Mouse (Mus musculus): Measurements from ENCODE around the gene Hnrnpc.

Hnrnpc gene

DNA sequence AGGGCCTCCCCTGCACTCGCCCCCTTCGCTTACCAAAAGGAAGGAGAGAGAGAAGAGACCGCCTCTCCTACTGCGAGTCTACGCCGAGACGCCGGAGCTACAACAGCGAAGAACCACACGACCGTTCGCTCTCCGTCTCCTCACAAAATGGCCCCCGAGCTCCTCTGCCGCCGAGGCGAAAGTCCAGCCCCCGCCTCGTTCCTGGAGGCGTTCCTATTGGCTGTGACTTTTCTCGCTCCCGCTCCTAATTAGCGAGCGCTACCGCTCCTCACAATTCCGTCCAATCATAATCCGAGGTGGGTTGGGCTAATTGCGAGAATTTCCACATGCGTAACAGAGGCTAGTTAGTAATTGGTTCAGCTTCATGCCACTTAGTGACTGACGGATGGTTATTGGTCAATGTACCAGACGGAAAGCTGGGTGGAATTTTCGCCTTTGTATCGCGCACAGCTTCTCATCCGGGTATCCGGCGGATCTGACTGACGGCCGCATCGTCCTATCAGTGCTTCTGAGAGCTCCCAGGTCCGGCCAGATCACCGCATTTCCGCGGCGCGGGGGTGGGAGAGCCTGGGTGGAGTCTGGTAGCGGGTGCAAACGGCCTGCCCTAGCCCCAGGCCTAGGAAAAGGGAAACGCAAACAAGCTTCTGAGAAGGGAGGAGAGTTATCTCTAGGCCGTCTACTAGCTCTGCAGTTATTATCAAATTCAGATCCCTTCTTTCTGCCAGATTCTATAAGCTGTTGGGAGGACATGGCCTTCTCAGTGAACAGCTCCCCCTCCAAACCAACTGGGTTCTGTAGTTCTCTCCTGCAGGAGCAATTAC is at the start of gene Hnrnpc:
Gene Hnrnpc (minus strand): TSS at position 173 of the 821 bp plus-strand sequence.
- peak; percentile 100 for DNase-seq

DNA sequence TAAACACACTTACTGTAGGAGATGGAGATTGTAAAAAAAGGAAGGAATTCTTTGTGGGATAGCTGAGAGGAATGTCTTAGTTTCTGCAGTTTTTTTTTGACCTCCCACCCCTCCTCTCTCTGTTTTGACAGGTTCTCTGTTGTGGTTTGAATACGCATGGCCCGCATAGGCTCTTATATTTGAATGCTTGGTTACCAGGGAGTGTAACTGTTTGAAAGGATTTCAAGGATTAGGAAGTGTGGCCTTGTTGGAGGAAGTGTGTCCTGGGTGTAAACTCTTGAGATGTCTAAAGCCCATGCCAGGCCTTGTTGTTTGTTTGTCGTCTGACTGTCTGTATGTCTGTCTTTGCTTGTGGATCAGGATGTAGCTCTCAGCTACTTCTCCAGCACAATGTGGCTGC is 48.8 kb upstream of the Hnrnpc start:
- DNase-seq = no peak

DNA sequence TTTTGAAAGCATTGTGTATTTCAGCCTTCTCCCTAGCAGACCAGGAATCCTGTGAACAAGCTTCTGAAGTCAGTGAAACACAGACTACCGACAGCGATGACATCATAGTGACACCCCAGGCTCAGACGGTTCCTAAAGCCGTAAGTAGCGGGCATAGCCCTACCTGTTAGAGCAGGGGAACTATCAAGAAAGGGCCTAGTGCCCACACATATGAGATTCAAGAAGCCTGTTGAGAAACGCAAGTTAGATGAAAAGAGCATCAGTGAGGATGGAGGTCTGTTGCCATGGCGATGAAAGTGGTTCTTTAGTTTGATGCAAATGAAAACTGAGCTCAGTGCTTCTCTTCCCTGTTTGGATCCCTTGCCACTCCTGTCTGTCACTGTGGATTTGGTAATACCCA is 48.4 kb upstream of the Hnrnpc start:
- no peak for DNase-seq

DNA sequence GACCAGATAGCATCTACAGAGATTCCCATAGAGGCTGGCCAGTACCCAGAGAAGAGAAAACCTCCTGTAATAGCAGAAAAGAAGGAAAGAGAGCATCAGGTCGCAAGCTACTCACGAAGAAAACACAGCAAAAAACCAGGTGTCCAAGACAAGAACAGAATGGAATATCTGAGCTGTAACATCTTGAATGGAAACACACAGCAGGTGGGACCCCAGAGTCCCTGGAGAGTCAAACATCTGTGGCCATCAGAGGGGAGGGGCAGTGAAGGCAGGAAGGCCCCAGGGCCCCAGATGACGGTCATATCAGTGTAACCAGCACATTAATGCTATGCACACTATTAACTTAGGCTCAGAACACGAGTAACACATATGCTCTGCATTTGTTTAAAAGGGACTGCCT is 46.1 kb upstream of the Hnrnpc start:
- no peak for DNase-seq

DNA sequence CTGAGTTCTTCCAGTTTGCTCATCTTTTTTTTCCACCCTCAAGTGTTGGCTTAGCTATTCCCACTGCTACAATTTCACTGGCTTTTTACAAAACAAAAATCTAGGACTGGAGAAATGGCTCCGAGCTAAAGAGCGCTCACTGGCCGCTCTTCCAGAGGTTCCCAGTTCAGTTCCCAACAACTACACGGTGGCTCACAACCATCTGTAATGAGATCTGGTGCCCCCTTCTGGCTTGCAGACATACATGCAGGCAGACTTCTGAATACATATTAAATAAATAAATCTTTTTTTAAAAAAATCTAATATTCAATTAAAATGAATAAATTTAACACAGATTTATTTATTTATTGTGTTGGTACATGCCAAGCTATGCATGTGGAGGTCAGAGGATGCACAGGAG is 42.7 kb upstream of the Hnrnpc start:
- no peak for DNase-seq

DNA sequence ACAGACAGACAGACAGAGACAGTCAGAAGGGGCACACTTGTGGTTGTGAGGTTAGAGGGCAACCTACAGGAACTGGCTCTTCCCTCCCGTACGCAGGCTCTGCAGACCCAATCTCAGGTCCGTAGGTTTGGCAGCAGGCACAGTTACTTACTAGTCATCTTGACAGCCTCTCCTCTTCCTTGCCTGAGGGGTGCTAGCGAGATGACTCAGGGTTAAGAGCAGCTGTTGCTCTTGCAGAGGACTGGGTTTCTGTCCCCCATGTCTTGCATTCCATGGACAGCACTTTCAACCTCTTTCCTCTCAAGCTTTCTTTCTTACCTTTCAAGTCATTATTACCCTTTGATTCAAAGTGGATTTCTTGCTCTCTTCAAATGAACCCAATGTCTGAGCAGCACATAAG is 40.3 kb upstream of the Hnrnpc start:
- no peak for DNase-seq

DNA sequence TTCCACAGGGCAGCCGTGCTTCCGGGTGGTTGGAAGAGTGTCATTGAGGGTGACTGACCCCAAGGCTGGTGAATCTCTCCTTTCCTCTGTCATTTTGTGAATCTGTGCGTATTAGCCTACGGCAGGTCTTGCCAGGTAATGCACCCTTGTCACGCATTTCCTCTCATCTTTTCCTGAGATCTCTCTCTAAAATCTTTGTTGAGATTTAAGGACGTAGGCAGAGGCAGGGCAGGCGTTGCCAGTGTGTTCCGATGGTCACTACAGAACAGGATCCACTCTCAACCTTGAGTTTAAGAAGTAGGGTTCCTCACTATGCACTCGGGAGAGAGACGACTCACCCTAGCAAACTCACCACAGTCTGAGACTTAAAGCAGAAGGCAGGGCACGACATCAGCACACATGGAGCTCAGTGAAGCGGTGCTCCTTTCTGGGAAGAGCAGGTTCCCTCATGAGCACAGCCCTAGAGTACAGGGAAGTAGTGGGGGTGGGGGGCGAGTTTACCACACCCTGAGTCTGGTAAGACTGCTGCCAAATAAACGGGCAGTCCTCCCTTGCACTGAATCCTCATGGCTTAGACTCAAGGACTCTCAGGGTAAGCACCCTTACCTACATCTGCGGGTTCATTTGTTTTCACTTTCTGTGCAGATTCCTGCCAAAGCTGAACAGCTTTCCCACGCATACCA is 37.8 kb upstream of the Hnrnpc start:
- no peak for DNase-seq

DNA sequence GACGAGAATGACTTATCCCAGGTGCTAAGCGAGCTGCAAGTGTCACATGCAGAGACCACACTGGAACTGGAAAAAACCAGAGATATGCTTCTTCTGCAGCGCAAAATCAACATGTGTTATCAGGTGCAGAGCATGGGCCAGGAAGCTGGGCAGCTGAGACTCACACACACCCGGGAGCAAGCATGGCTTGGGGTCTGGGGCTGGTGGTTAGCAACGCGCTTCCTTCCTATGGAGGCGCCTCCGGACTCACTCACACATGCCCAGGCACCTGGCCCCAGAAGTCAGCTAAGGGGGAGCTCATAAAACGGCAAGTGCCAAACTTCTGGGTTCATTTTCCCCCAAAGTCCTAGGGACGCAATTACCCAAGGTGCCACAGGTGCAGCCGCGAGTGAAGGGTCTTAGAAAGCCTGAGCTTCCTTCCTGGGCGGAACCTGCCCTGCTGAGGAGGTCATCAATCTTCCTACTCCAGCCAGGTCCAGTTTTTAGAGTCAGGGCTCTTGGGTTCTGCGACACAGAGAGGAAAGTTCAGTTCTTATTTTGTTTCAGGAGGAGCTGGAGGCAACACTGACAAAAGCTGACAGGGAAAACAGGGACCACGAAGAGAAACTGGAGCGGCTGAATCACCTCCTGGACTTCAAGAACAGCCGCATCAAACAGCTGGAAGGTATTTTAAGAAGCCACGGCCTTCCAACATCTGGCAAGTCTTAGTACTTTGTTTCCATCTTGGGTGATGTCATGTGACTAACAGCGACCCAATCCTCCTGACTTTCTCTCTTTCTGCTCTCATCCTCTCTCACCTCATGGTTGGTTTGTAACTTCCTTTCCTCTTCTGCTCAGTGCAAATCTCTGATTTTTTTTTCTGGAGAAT is 37.0 kb upstream of the Hnrnpc start:
- no peak for DNase-seq

DNA sequence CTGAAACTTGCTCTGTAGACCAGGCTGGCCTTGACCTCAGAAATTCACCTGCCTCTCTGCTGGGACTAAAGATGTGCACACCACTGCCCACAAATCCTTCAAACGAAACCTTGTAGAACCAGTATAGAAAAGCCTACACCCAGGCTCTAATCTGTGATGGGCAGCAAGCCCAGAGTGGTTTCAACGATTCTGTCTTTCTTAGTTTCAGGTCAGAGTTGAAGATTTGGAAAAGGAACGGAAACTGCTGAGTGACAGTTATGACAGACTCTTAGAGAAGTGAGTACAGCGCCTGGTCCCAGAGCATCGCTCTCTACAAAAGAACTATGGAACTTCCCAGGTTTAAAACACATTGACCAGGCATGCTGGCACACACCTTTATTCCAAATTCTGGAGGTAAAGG is 29.8 kb upstream of the Hnrnpc start:
- peak; percentile 90 for DNase-seq

DNA sequence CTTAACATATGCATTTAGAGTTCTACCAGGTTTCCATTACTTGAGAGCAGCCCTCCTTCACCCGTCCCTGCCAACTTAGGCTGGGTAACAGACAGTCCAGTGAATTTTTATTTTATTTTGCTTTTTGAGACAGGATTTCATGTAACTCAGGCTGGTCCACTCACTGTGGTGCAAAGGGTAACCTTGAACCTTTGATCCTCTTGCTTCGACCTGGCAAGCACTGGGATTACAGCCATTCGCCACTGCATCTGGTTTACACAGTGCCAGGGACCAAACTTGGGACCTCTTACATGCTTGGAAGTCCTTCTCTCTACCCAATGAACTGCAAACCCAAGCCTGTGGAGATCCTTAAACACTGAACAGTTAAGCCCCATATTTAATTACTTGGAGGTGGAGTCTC is 20.8 kb upstream of the Hnrnpc start:
- DNase-seq = no peak

DNA sequence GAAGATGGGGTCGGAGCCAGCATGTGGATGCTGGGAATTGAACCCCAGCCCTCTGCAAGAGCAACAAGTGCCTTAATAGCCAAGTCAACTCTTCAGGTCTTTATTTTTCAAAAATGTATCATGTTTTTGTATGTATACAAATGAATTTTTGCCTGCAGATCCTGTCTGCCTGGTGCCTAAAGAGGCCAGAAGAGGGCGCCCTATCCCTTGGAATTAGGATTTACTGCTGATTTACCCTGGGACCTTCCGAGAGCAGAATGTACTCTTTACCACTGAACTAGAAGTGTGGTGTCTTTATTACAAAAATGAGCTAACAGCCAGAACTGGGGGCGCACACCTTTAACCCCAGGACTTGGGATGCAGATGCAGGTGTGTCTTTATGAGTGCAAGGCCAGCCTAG is 20.1 kb upstream of the Hnrnpc start:
- DNase-seq = peak; percentile 90

DNA sequence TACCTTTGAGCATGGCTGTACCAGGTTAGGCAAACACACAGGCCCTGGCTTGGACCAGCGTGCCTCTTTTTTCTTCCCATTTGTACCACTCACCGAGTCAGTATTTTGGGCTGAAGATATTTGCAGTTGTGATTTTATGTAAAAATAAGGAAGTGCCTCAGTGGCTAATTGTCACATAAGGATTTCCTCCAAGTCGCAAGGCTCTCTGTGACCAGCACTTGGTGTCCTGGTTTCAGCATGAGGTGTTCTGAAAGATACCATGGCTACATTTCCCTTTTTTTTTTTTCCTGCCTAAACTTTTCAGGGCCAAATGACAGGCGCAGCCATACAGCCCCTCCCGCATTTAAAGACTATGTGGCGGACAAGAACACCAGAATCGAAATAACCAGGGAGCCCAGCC is 16.3 kb upstream of the Hnrnpc start:
- no peak for DNase-seq

DNA sequence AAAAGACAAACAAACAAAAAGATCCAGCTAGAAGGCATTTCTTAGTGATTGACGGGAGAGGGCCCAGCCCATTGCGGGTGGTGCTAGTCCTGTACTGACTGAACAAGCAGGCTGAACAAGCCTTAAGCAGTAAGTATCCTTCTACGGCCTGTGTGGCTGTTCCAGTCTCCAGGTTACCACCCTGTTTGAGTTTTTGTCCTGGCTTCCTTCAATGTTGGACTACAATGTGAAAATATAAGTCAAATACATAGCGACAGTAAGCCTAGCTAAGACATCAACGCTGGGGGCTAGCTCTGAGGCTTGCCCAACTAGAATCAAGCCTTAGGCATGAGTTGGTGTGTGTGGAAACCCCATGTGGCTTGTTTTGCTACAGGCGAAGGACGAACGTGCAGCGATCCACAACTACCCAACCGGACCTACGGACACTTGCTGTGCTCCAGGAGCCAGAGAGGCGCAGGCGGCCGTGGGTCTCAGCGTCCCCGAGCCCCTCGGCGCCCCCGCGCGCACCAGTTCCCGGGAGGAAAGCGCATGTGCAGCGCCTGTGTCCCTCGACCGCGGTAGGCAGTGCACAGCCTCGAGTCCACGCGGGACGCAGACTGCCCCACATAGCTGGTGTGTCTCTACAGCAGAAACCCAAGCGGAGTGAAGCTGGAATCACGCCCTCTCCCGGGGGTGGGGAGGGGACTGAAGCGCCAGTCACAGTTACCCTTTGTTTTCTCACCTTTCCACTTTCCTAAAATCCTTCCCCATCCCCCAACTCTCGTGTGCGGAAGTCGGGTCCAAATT is 15.2 kb upstream of the Hnrnpc start:
- DNase-seq = peak; percentile 89

DNA sequence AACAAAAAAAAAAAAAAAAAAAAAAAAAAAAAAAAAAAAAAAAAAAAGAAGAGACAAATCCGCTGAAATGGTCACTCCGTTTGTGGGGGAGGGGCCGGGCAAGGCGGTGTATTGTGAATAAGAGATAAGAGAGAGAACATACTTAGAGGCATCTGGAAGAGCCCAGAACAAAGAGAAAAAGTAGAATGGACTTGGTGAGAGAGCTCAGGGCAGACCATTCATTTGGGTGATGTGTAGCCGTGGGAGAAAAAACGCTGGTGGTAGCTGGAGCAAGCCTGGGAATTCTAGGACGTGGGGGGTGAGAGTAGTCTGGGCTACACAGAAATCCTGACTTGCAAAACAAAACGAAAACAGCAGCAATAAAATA is 14.6 kb upstream of the Hnrnpc start:
- DNase-seq = peak; percentile 27

DNA sequence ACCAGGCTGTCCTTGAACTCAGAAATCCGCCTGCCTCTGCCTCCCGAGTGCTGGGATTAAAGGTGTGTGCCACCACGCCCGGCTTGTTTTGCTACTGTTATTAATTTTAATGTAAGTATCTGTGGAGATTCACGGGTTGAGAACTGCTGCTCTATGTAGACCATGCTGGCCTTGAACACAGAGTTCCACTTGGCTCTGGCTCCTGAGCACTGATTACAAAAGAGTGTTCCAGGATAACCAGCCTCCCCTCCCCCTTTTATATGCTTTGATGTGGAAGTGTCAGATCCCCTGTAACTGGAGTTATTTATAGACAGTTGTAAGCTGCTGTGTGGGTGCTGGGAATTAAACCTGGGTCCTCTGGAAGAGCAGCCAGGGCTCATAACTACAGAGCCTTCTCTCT is 13.4 kb upstream of the Hnrnpc start:
- DNase-seq = peak; percentile 62

DNA sequence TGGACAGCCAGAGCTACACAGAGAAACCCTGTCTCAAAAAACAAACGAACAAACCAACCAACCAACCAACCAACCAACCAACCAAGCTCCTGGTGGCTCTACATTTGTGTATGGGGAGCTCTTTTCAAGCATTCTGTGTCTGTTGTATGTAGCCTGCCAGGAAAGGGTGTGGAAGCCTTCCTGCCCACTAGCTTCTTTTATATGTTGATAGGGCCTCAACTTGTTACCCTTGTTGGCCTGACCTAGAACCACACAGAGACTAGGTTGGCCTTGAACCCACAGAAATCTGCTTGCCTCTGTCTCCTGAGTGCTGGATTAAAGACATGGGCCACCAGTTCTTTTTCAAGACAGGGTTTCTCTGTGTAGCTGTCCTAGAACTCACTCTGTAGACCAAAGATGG is 10.3 kb upstream of the Hnrnpc start:
- DNase-seq = no peak

DNA sequence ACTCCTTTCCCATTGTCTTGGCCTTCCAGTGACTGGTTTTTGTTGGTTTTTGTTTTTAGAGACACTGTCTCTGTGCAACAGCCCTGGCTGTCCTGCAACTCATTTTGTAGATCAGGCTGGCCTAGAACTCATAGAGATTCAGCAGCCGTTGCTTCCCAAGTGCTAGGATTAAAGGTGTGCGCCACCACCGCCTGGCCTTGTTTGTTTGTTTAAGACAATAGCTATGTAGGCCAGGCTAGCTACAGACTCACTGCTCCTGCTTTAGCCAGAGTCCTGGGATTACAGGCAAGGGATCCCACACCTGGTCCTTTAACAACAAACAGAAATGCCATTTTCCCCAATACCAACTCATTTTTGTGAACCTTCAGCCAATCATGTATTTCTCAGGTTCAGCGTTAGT is 6.5 kb upstream of the Hnrnpc start, which contains the start of gene Rpgrip1:
Gene Rpgrip1 (plus strand): TSS at position 359 of the 400 bp plus-strand sequence.
- DNase-seq = peak; percentile 74

DNA sequence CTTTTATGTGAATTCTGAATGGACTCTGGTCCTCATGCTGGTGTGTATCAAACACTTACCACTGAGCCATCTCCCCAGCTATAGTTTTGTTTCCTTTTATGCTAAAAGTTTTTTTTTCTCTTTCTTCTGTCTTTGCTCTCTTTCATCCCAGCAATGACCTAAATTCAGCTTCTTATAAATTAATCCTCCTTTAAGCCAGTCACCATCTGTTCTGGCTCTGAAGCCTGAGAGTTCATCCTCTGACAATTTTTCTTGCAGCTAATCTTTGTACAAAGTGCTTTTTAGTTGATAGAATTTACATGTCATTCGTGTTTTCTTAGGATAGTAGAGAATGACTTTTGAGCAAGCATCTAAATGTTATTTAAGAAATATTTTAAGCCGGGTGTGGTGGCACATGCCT is 4.2 kb upstream of the Hnrnpc start:
- DNase-seq = no peak

DNA sequence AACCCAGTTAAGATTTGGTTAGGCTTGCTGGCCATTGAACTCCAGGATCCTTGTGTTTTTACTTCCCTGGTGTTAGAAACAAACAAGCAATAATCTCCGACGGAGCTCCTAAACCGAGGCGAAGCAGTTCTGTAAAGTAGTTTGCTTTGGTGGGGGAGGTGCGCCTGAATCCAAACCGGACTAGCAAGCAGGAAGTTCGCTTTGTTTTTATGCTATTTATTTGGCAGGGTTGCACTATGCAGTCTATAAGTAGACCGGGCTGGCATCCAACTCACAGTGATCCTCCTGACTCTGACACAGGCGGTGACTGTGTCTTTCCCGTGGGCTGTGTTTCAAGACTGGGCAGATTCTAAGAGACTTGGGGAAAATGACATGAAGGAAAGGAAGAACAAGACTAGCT is 2.9 kb upstream of the Hnrnpc start:
- peak; percentile 96 for DNase-seq

DNA sequence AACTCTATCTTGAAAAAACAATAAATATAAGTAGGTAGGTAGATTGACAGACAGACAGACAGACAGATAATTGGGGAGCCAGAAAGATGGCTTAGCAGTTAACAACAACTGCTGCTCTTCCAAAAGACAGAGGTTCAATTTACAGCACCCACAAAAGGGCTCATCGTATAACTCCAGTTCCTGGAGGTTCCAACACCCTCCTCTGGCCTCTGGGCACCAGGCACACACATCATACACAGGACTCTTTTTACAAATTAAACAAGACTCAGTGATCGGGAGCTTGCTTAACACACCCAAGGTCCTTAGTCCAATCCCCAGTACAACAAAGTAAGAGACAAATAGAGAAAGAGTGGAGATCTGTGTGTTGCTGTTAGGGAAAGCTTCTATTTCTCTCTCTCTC is 1.5 kb upstream of the Hnrnpc start:
- DNase-seq = peak; percentile 82

DNA sequence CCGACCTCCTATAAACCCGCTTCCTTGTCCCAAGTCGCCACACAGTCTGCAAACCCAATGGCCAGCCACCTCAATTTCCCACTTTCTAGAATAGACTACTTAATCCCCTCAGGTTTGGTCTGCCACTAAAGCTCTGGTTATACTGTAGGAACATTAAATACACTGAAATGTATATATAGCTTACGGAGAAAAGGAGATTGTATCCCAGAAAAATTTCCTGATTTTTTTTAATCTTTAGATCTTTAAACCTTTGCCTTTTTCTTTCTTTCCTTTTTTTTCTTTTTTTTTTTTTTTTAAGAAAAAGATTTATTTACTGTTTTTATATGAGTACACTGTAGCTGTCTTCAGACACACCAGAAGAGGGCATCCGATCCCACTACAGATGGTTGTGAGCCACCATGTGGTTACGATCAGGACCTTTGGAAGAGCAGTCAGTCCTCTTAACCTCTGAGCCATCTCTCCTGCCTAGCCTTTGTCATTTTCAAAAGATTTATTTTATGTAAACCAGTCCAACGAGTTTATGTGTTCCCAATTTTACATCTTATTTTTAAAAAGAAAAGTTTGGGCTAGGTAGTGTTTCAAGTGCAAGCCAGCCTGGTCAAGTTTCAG is 953 bp upstream of the Hnrnpc start:
- peak; percentile 72 for DNase-seq

DNA sequence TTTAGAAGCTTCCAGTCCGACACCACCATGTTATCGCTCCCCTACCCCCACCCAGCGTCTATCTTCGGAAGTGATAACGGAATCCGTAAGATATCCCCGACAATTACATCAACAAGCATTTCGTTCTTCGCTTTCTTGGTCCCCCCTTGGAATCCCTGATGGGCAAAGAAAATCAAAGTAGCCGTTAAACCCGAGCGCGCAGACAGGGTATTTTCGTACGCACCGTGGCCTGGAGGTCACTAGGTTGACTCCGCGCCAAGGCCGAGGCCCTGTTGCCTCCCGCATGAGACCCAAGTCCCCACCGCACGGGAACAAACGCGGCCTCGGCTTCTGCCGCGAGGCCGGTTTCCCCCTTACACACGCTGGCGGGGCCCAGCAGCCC is 363 bp downstream of the Hnrnpc start:
- DNase-seq = no peak
